Mouse (Mus musculus): ENCODE measurements around the gene Gal3st4.
A peak's percentile ranks its signal among the peaks of the same experiment; 100 is the strongest.

- TF ChIP-seq CTCF (IDR thresholded peaks at IDR 0.05; ENCODE audit: insufficient read depth, low read depth, low read length) (no peak), POLR2A (IDR thresholded peaks at IDR 0.05; ENCODE audit: insufficient read depth, low read depth, low read length) (peak; percentile 69)
These were observed 17.1 kb downstream of the Gal3st4 start, which contains the start of gene Lamtor4 for GRCm38 (mm10) chr5:138255353-138256093.
